Mouse (Mus musculus): ENCODE results near the gene Abcb10. TPM values are rescaled to one million over a fixed set of nuclear protein-coding genes. Genes with fewer than 3 reads are reported as not detected.

Gene Abcb10
- total RNA-seq, 2 experiments from 2014 or later, result 43.9 to 48.0 TPM

DNA sequence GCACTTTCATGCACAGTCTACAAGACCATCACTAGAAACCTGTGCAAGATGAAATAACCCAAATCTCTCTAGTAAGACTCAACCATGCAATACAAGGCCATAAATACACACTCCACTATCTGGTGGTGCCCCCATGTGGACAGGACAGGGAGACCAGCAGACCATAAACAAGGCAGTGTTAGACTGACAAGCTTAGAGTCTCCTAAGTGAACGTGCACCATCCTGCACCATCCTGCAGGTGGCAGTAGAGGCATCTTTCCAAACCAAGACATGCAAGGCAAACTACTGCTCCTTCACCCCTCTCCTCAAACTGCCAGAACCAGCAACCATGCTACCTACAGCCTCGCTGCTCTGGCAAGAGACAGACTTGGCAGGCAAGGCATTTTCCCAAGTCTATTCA, 58.2 kb downstream of the Abcb10 start:
- peak; percentile 27 for DNase-seq (ENCODE audit: low spot score)
- intact Hi-C loops (cut with DNase I), result loop anchor here (5.0 kb wide), 1 partner anchor 423 kb away; no protein-coding TSS in a partner anchor

DNA sequence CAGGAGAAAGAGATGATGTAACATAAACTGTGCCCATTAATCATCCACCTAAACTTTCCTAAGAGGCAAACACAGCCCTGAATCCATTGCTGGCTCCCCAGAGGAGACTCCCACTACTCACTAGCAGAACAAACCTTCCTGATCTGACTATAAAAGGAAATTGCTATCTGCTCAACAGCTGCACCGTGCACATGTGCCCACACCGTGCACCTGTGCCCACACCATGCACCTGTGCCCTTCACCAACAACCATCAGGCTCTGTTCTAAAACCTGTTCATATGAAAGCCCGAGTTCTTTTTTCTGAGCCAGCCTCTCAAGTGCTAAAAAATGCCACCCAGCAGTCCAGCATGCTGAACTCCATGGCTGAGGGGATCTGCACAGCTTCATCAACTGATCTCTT, 68.3 kb downstream of the Abcb10 start:
- DNase-seq (ENCODE audit: low spot score), result no peak
- intact Hi-C loops (cut with DNase I), result no loop called here

DNA sequence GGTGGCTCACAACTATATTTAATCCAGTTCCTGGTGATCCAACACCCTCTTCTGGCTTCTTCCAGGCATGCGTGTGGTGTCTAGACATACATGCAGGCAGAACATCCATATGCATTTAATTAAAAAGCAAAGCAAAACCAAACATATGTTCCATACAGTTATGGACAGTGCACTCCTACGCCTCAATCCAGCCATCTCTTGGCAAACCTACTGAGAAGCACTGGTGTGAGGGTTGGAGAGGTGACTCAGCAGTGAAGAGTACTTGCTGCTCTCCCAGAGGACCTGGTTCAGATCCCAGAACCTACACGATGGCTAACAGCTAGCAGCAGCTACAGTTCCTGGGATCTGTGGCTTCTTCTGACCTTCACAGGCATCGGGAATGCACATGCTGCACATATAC, 70.7 kb downstream of the Abcb10 start:
- no peak for DNase-seq (ENCODE audit: low spot score)
- intact Hi-C loops (cut with DNase I), result no loop called here

DNA sequence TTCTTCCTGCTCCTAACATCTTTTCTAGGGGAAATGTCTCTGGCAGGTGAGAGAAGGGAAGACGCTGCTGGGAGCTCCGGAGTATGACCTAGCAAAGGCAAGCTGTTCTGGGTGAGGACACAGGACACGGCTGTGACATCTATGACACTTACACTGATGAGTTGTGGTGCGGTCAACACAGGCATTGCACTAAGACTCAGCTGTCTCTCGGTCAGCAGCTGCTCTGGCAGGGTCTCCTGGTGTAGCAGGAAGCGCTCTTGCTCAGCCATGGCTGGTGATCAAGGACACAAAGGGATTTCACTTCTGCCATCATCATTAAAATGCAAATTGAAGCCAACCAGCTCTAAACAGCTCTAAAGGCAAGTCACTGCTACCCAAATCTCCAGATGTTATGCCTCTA, 75.3 kb downstream of the Abcb10 start:
- no peak for DNase-seq (ENCODE audit: low spot score)
- intact Hi-C loops (cut with DNase I), result no loop called here

DNA sequence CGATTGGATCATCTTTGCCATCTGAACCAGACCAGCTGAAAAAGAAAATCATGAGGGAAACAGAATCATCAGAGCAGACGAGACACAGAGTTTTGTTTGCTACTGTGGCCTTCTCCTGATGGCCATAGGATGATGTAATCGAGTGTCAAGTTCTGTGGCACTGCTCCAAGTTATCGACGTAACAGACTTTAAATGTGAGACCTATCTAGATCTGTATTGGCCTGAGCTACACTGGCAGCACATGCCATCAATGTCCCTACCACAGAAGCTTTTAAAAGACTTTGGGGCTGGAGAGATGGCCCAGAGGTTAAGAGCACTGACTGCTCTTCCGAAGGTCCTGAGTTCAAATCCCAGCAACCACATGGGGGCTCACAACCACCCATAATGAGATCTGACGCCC, 80.3 kb downstream of the Abcb10 start:
- intact Hi-C loops (cut with DNase I), result no loop called here
- no peak for DNase-seq (ENCODE audit: low spot score)

Small RNAs within 50 kb of the gene (microRNA-seq; reads per million reads assigned to microRNA genes)
- gene Mir1967, result not detected

Other genes with a start within 250 kb of the Abcb10 start
- 1 to 10 TPM; 8.2 to 8.7 TPM for gene Rab4a, start 177.1 kb downstream of the Abcb10 start, total RNA-seq (2021)
- gene Ccsap, start 122.9 kb downstream of the Abcb10 start, total RNA-seq (2021), result 1 to 10 TPM; 1.3 to 1.6 TPM
- gene Acta1, start 88.4 kb downstream of the Abcb10 start, total RNA-seq (2021), result 100 to 1,000 TPM; 516 to 635 TPM
- gene Nup133, start 33.9 kb downstream of the Abcb10 start, total RNA-seq (2021), result 10 to 100 TPM in 1 of 2 experiments, 1 to 10 TPM in 1; 9.2 to 11.9 TPM
- 10 to 100 TPM; 15.0 TPM for gene Taf5l, start 38.3 kb upstream of the Abcb10 start, total RNA-seq (2021)
- gene Urb2, start 38.4 kb upstream of the Abcb10 start, total RNA-seq (2021), result 1 to 10 TPM; 5.4 to 6.1 TPM
- gene Galnt2, start 248.3 kb upstream of the Abcb10 start, total RNA-seq (2021), result 10 to 100 TPM; 37.7 to 41.6 TPM